Mouse (Mus musculus): ENCODE results near the gene Pex11g.

Gene Pex11g

DNA sequence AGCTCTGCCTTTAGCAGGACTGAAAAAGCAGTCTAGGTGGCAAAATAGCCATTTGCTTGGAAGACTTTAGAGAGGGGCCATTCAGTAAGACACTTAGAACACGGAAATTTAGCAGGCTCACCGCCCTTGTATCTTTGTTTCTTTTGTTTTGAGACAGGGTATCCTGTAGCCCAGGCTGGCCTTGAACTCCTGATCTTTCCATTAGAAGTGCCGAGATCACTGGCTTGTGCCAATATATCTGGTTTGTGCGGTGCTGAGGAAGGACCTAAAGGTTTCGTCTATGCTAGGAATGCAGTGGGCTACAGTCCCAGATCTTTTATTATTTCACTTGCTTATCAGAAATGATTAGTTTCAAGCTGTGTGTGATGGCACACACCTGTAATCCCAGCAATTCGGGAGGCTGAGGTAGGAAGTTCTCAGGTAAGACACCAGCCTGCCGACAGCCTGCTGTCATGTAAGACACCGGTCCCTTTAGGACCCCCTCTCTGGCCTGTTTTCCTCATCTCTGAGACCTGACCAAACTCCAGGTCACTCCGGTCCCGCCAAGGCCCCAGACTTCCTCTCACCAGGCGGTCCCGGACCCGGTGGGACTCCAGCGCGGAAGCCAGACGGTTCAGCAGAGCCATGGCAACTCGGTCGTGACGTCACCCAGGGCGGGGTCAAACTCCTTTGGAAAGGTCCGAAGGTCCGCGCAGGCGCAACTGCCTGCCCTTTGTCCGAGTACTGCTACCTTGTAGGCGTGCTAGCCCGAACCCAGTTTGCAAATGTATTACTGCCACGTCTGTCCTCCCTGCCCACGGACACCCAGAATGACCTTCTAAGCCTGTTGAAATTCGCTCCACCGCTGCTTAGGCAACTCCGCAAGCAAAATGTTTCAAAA, at the start of gene Pex11g:
TSS of gene Pex11g (minus strand) at position 675 of the 880 bp plus-strand sequence.
- peak; percentile 99 for DNase-seq (ENCODE audit: low spot score)

DNA sequence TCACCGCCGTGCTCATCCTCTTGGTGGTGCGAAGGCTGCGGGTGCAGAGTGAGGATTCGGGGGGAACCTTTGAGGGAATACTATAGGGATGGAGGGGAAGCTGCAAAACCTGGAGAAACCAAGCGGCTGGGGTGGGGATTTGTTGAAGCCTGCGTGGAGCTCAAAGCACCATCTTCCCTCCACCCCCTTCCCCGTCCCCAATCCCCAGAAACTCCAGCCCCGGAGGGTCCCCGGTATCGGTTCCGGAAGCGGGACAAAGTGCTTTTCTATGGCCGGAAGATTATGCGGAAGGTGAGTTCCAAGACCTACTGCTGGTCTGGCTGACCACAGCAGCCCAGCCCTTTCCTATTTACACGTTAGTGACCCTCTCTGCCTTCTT, 49.6 kb upstream of the Pex11g start:
- peak; percentile 30 for DNase-seq (ENCODE audit: low spot score)

DNA sequence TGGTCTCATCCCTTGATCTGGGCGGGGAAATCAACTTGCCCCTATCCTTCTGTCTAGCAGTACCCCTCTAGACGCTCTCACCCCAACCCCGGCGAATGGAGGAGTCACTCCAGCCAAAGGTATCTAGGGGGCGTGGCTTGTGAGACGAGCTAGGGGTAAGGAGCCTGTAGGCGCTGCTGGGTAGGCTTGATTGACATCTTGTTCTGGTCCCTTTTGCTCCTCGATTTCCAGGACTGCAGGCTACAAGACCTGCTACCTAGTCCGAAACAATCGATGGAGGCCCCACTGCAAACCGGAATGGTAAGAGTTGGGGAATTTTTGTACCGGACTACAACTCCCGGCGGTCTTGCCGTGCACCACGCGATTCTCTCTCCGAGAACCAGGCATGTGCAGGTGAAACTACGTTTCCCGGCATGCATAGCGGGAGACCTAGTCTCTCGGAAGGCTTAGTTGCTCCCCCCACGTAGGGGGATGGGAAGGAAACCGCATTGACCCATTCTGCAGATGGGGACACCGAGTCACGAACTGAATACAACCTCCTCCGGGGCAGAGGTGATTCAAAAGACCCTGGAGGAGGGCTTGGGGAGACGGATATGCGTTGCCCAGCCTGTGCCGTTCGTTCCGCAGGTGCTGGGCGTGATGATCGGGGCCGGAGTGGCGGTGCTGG, 49.1 kb upstream of the Pex11g start:
- DNase-seq (ENCODE audit: low spot score), result peak; percentile 87

DNA sequence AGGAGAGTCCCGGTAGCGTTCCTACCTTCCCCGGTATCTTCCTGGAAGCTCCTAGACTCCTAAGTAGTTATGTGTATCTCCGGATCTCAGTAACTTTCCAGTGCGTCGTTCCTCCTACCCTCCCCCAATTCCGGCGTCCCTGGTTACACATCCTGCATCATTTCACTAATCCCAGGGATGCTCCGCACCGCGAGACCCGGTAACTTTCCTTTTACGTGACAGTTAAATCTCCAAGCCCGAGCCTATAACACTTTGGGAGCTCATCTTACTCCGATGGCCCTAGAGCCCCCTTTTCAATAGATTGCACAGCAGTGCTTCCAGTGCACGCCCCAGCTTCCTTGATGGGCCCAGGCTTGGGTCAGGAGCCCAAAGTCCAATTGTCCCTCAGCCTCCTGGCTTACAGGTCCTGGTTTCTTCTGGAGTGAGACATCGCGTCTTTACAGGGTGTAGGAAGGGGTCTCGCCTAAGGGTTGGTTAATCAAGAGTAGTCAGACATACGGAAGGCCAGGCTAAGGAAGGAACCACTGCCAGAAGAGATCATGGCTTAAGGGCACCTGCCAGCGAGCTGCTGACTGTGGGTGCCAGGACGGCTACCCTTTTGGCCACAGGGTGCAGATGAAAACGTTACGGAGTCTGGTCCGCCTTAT, 48.4 kb upstream of the Pex11g start:
- peak; percentile 32 for DNase-seq (ENCODE audit: low spot score)

DNA sequence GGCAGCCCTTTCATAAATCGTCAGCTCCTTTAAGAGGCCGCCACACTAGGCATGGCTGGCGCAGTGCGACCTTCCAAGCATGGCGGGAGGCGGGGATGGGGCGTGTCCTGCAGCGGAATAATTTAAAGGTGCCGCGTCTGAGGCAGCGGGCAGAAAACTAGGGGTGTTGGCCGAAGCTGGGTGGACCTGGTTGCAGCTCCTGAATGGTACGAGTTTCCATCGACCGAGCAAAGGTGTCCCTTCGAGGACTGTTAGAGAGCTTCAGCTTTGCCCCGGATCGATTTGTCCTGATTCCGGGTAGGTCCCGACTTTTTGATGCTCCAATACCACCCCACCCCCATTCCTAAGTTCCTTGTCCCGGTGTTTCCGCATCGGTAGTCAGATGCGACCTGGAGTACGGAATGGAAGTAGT, 47.8 kb upstream of the Pex11g start, which contains the start of gene Pnpla6:
TSS of gene Pnpla6 (plus strand) at position 125 of the 412 bp plus-strand sequence.
- peak; percentile 88 for DNase-seq (ENCODE audit: low spot score)

DNA sequence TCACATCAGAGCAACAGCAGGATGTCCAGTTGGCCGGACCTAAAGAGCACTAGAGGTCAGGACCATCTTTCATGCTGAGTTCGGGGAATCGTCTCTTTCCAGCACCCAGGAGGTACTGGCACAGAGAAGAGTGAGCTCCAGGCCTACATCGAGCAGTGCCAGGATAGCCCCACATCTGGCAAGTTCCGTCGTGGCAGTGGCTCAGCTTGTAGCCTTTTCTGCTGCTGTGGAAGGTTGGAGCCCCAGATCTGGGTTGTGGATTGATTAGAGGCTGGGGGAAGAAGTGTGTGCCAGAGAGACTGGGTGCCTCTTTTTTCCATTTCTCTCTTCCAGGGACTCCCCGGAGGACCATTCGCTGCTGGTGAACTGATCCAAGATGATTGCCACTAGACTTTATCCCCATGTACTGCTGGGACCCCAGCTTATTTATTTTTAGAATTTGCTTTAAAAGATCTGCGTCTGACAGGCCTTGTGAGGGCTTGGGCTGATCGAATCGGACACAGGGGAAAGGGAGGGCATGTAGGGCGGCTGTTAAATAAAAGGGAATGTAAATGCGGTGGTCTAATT, 47.3 kb upstream of the Pex11g start:
- no peak for DNase-seq (ENCODE audit: low spot score)

DNA sequence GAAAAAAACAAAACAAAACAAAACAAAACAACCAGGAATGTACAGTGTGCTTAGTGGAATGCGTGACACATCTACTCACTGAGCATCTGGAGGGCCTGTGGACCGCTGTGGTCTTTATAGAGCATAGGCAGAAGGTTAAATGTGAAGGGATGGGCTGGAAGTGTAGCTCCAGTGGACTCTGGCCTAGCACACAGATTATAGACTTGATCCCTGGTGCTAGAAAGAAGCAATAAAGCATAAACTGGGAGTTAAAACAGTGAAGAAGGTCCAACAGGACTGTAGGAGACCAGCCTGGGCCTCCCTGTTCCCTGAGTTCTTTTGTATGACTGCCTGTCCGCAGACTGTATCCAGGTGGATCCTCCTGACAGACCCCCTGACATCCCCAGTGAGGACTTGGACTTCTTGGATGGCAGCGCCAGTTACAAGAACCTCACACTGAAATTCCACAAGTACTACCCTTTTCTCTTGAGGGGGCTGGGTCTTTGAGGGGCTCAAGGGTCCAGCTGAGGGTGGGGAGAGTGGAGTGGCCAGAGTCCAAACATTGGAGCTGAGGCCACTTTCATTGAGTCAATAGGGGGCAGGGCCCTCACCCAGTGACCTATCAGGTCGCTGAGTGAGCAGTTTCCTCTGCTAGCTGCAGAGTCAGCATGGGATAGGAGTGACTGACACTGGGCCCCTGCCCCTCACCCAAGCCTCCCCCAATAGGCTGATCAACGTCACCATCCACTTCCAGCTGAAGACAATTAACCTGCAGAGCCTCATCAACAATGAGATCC, 40.7 kb upstream of the Pex11g start:
- no peak for DNase-seq (ENCODE audit: low spot score)

DNA sequence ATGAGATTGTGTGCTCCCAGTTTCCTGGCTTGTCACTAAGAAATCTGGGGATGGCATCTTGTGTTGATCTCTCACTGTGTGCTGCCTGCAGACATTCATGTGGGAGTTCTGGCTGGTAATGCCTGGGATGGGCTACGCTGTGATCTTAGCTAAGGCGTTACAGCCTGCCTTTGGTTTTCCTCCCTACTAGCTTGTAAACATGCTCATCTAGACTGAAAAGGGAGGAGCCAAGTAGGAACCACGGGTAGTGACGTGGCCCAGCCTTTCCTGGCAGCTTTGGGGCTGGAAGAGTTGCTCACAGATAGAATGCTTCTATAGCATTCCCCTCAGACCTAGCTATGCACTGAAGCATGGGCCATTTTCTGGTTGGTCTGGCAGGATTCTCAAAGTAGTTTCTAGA, 34.7 kb upstream of the Pex11g start:
- no peak for DNase-seq (ENCODE audit: low spot score)

DNA sequence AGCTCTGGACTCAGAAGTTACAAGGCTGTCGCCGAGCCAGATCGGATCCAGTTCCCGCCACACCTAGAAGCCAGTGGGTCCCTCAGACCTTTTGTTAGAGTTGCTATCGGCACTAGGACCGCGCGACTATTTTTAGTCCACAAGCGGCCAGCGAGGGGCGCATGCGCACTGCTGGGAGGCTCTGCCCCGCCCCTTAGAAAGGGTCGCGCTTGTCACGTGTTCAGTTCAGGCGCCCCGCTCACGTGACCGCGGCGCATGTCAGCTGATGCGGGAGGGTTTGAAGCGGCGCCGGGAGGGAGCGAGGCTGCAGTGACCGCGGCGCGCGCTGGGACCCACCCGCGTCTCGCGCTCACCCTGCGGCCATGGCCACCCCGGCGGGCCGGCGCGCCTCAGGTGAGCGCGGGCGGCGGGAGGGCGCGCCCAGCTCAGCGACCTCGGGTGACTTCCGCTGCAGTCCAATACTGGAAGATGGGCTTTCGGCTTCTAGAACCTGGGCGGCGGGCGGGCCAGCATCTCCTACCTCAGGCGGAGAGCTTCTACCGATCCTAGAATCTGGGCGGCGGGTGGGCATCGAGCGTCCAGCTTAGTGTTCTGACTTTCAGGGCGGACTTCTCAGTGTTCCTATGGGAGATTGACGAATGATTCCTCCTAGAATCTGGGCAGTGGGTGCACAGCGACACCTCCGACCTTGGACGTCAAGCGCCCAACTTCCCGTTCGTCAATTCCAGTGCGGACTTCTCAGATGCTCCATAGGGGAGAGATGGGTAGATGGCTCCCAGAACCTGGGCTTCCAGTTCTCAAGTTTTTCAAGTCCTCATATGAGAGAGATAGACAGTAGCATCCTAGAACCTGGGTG, 33.0 kb upstream of the Pex11g start, which contains the start of gene Mcoln1:
TSS of gene Mcoln1 (plus strand) at position 223 of the 856 bp plus-strand sequence.
- peak; percentile 98 for DNase-seq (ENCODE audit: low spot score)

DNA sequence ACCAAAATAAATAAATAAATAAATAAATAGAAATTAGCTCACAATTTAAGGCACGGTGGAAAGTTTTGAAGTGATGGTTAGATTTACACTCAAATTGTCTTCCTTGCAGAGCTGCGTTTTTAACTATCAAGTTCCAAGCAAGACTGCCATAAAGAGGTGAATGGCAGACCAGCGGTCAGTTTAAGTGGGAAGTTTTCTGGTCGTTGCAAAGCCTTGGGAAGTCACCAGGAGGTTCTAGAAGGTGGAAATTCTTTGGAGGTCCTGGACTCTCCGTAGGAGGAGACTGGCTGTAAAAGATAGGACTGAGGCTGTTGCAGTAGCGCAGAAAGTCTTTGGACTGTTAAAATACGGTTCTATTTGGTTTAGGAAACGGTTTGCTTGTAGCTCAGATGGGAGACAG, 32.3 kb upstream of the Pex11g start:
- DNase-seq (ENCODE audit: low spot score), result no peak

DNA sequence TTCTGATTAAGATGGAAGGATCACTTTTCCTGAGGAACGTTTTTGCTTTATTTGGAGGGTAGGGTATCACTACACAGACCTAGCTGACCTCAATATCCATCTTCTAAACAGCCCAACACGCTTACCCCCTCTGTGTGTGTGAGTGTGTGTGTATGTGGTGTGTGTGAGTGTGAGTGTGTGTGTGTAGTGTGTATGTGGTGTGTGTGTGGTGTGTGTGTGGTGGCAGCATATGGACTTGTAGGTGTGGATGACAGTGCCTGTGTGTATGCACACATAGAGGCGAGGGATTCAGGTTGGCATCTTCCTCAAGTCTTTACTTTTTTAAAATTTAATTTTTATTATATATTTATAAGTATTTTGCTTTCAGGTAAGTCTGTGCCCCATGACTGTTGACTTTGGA, 31.1 kb upstream of the Pex11g start:
- DNase-seq (ENCODE audit: low spot score), result no peak

DNA sequence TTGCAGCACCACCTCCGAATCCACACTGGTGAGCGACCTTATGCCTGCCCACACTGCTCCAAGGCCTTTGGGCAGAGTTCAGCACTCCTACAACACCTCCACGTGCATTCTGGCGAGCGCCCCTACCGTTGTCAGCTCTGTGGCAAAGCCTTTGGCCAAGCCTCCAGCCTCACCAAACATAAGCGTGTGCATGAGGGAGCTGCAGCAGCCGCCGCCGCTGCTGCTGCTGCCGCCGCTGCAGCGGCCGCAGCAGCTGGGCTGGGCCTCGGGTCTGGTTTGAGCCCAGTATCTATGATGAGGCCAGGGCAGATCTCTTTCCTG, 28.9 kb upstream of the Pex11g start:
- no peak for DNase-seq (ENCODE audit: low spot score)

DNA sequence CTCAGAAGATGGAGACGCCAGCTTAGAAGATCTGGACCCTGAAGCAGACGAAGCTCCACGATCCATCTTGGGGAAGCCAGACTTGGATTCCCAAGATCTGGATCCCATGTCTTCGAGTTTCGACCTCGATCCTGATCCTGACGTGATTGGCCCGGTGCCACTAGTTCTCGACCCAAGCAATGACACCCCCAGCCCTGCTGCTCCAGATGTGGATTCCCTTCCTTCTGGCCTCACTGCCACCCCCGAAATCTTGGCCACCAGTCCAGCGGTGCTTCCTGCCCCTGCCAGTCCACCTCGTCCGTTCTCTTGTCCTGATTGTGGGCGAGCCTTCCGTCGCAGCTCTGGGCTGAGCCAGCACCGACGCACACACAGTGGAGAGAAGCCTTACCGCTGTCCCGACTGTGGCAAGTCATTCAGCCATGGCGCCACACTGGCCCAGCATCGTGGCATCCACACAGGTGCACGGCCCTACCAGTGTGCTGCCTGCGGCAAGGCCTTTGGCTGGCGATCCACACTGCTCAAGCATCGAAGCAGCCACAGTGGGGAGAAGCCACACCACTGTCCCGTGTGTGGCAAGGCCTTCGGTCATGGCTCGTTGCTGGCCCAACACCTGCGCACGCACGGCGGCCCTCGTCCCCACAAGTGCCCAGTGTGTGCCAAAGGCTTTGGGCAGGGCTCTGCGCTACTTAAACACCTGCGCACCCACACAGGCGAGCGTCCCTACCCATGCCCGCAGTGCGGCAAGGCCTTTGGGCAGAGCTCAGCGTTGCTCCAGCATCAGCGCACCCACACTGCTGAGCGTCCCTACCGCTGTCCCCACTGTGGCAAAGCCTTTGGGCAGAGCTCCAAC, 28.3 kb upstream of the Pex11g start:
- no peak for DNase-seq (ENCODE audit: low spot score)

DNA sequence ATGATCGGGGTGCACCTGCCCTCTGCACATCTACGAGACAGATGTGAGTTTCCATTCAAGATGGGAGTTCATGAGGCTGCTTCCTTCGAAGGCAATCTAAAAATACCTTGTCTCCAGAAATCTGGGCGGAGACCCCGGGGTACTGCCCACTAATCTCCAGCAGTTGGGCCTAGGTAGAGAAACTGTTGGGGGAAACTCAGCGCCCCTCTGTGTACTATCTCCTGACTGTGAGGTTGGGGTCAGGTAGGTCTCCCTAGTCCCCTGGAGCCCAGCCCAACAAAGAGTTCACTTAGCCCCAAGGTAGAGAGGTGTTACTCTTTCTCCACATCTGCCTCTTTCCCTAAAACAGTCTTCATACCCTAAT, 26.3 kb upstream of the Pex11g start:
- no peak for DNase-seq (ENCODE audit: low spot score)

DNA sequence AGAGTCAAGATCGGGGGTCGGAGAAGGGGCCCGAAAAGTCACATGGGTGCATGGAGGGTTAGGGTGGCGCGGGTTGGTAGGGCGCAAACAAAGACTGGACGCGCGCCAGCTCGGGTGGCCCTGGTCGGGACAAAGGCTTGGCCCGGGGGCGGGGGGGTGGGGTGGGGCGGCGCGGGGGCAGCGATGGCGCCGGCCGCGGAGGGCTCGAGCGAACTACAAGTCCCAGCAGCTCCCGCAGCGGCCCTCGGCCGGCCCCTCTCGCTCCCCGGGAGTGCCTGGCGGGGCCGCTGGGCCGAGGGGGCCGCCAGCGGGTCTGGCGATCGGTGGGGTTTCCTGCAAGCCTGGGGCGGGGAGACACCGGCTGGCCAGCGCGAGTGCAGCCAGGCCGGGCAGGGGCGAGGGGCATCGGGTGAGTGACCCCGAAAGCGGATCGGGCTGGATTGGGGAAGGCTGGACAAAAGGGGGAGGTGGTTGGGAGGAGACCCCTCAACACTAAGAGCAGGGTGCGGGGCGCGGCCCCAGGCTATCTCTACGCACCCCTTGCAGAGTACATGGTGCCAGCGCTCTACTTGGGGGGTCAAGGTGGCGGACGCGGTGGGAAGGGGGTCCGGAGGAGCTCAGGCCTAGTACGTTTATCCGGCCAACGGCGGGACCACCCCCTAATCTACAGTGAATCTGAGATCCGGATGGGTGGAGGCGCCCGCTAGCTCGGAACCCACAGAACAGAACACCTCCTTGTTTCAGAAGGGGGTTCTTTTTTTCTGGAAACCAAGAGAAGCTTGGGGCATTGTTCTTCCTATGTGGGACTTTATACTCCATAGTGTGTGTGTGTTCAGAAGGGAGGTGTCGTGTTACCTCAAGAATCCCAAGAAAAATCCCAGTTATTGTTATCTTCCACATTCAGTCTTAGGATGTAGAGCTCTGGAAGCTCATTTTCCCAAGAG, 25.7 kb upstream of the Pex11g start, which contains the start of gene Zfp358:
TSS of gene Zfp358 (plus strand) at position 238 of the 944 bp plus-strand sequence.
- DNase-seq (ENCODE audit: low spot score), result peak; percentile 79

DNA sequence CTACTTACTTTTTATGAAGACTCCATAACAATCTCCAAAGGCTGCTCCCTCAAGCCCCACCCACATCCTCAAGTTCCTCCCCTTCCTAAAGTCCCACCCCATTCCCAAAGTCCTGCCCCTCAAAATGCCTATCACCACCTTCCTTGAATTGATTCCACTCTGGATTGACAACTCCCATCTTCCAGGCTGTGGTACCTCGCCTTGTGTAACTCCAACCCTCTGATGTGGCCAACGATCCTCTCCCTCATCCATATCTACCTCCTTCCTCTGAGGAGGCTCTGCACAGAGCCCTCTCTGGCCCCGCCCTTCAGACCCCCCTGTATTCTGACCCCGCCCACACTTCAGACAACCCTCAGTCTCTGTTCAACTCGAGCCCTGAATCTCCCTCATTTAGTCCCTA, 17.7 kb upstream of the Pex11g start:
- no peak for DNase-seq (ENCODE audit: low spot score)

DNA sequence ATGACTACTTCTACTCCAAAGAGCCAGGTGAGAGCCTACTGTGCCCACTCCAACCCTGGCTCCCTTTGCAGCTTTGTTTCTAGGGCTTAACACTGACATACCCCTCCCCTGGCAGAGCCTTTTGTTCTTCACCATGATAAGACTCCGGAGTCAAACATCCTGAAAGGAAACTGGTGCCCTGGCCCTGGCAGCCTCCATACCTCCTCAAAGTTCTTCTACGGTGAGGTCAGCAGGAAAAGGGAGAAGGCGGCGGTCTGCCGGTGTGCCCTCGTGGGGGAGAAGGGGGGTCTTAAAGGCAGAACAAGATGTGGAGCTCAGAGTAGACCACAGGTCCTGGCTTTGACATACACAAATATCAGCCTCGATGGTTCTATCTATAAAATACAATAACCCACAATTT, 16.1 kb upstream of the Pex11g start:
- DNase-seq (ENCODE audit: low spot score), result no peak

DNA sequence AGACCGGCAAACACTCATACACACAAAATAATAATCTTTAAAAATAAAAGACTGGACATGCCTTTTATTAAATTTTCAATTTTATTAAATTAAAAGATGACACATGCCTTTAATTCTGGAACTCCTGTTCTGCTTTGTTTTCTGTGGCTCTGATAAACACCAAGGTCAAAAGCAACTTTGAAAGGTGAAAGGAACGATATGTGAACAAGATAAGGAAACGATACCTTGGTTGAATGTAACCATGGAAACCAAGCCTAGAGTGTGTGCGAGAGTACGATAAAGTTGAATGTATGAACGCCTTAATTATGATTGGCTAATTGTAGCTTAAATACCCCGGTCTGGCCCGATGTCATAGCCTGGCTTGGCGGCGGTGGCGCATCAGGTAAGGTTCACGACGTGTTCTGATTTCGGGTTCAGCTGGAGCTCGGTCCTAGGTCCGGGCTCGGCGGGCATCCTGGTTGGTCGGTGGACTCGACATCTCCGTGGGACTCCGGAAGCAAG, 14.8 kb upstream of the Pex11g start:
- no peak for DNase-seq (ENCODE audit: low spot score)

DNA sequence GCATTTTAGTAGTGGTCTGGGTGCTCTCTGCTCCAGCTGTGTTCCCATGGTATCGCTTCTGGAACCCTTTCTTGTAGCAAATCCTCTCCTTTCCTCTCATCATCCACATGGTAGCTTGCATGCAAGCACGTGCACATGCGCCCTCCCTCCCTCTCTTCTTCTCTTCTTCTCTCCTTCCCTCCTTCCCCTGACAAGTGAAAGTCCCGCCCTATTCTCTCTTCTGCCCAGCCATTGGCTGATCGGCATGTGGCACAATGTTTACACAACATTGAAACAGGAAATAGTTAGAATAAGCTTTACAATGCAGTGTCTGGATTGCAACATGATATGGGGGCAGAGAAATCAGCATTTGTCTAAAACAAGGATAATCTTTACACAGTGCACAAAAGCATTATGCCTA, 14.1 kb upstream of the Pex11g start:
- no peak for DNase-seq (ENCODE audit: low spot score)

Measured in ovary, postnatal 36 days (tissue).